ENCODE assay signal across 7 mouse cellular contexts in the genomic region with DNA sequence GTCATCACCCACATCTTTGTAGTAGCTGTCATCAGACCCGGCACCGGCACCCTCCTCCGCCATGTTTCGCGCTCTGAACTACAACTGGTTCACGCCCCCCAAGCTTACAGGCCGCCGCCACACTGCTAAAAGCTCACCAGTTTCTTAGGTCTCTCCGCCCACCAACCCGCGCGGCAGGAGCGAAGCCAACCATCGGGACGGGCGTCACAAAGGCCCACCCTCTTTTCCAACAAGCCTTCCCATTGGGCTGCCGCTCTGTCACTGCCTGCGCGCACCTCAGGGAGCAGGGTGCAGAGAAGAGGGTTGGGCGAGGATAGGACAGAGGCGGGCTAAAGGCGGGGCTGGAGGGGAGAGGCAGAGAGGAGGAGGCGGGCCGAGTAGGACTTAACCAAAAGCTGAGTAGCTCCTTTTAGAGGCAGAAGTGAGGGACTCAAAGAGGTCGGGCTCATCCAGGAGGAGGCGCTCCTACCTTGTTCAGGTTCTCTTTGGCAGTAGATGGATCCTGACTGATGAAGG. TPM values are rescaled to one million over a fixed set of nuclear protein-coding genes. Genes with fewer than 3 reads are reported as not detected.
DNase-seq lines count a peak whose midpoint lies in the region; ATAC-seq lines count a peak whose summit lies in the region.

A gene (minus strand): TSS at position 168 of the 516 bp plus-strand sequence.

- ATAC-seq in embryonic facial prominence, embryonic 12.5 days (ENCODE audit: insufficient number of reproducible peaks, insufficient read depth, low FRiP score, low TSS enrichment): peak; percentile 100
- ATAC-seq in limb, embryonic 11.5 days (ENCODE audit: insufficient number of reproducible peaks, low FRiP score, low TSS enrichment, low read depth): peak; percentile 100
- ATAC-seq in midbrain, embryonic 14.5 days (ENCODE audit: low FRiP score, low TSS enrichment): peak; percentile 100

- peak within 1 kb of the TSS; percentile 50 for H3K9ac ChIP-seq in embryonic facial prominence, embryonic 12.5 days
- peak within 1 kb of the TSS; percentile 43; the same call in 1 of the 2 replicates for H3K9ac ChIP-seq in limb, embryonic 11.5 days (ENCODE audit: low read length)
- H3K9ac ChIP-seq in midbrain, embryonic 14.5 days (replicated peaks; ENCODE audit: low read length): peak within 1 kb of the TSS; percentile 51

- no peak within 1 kb of the TSS for H3K27ac ChIP-seq in embryonic facial prominence, embryonic 12.5 days
- H3K27ac ChIP-seq in limb, embryonic 11.5 days (replicated peaks; ENCODE audit: low read depth, low read length): no peak within 1 kb of the TSS
- H3K27ac ChIP-seq in midbrain, embryonic 14.5 days (replicated peaks; ENCODE audit: low read depth, low read length): 0 out of 2 replicates have a peak within 1 kb of the TSS, but pooled peaks have one; percentile 52

- H3K4me2 ChIP-seq in embryonic facial prominence, embryonic 12.5 days (replicated peaks): peak within 1 kb of the TSS; percentile 56
- peak within 1 kb of the TSS; percentile 54 for H3K4me2 ChIP-seq in limb, embryonic 11.5 days (ENCODE audit: low read depth, severe bottlenecking)
- H3K4me2 ChIP-seq in midbrain, embryonic 14.5 days (ENCODE audit: low read length): peak within 1 kb of the TSS; percentile 52

- peak within 1 kb of the TSS; percentile 52 for H3K4me3 ChIP-seq in embryonic facial prominence, embryonic 12.5 days
- peak within 1 kb of the TSS; percentile 51 for H3K4me3 ChIP-seq in limb, embryonic 11.5 days (ENCODE audit: low read depth, low read length)
- H3K4me3 ChIP-seq in midbrain, embryonic 14.5 days (replicated peaks; ENCODE audit: low read depth, low read length): peak within 1 kb of the TSS; percentile 47

- no peaks in the 10 kb centered on the region for H3K36me3 ChIP-seq in embryonic facial prominence, embryonic 12.5 days
- H3K36me3 ChIP-seq in limb, embryonic 11.5 days (ENCODE audit: control insufficient read depth, insufficient read depth, low read length): no peaks in the 10 kb centered on the region
- H3K36me3 ChIP-seq in midbrain, embryonic 14.5 days (ENCODE audit: control insufficient read depth, insufficient read depth, low read length): no peaks in the 10 kb centered on the region

- no peaks in the 10 kb centered on the region for H3K9me3 ChIP-seq in embryonic facial prominence, embryonic 12.5 days
- H3K9me3 ChIP-seq in limb, embryonic 11.5 days (ENCODE audit: control insufficient read depth, low read length): no peaks in the 10 kb centered on the region
- no peaks in the 10 kb centered on the region for H3K9me3 ChIP-seq in midbrain, embryonic 14.5 days (ENCODE audit: control insufficient read depth, low read length)

- DNase-seq in adrenal gland, postnatal 25 days: peak; percentile 87
- peak; percentile 100 for DNase-seq in heart, adult 11 months
- peak; percentile 87 for DNase-seq in kidney, adult 18-20 months
- peak; percentile 88 for DNase-seq in limb, embryonic 11.5 days (ENCODE audit: low spot score)
- DNase-seq in midbrain, embryonic 14.5 days: peak; percentile 93
- peak; percentile 75 to 86 for DNase-seq in spleen, adult 18-20 months

- 17% methylated on average over 26 of the region's 26 CpGs for WGBS in embryonic facial prominence, embryonic 12.5 days
- WGBS in limb, embryonic 11.5 days: 15% methylated on average over 26 of the region's 26 CpGs
- 22% methylated on average over 25 of the region's 26 CpGs for WGBS in midbrain, embryonic 14.5 days

- H3K27me3 ChIP-seq in embryonic facial prominence, embryonic 12.5 days: no peaks in the 10 kb centered on the region
- H3K27me3 ChIP-seq in limb, embryonic 11.5 days (ENCODE audit: control insufficient read depth, insufficient read depth, low read length): no peaks in the 10 kb centered on the region
- H3K27me3 ChIP-seq in midbrain, embryonic 14.5 days (ENCODE audit: control insufficient read depth, insufficient read depth, low read length): no peaks in the 10 kb centered on the region

- H3K4me1 ChIP-seq in embryonic facial prominence, embryonic 12.5 days: 0 out of 2 replicates have a peak, but pooled peaks cover 9% of the 10 kb centered on the region
- H3K4me1 ChIP-seq in limb, embryonic 11.5 days (ENCODE audit: control insufficient read depth, insufficient read depth, low read length): no peaks in the 10 kb centered on the region
- H3K4me1 ChIP-seq in midbrain, embryonic 14.5 days (ENCODE audit: control insufficient read depth, insufficient read depth, low read length): no peaks in the 10 kb centered on the region

RNA-seq across cellular contexts. Expression of the gene that starts here (rescaled TPM):
- total RNA-seq in adrenal gland, postnatal 25 days (2021): 27.7 and 31.8 TPM in 2 replicates
- 81.1 and 85.4 TPM in 2 replicates for polyA plus RNA-seq in embryonic facial prominence, embryonic 12.5 days (2016; fragmentation: Nextera tagmentation; extraction: Ambion mirVana)
- polyA plus RNA-seq in limb, embryonic 11.5 days (2014; fragmentation: Nextera tagmentation; extraction: Ambion mirVana): 95.0 and 99.5 TPM in 2 replicates
- 67.1 and 69.1 TPM in 2 replicates for polyA plus RNA-seq in midbrain, embryonic 14.5 days (2014; fragmentation: Nextera tagmentation; extraction: Ambion mirVana)
